In the genomic region with DNA sequence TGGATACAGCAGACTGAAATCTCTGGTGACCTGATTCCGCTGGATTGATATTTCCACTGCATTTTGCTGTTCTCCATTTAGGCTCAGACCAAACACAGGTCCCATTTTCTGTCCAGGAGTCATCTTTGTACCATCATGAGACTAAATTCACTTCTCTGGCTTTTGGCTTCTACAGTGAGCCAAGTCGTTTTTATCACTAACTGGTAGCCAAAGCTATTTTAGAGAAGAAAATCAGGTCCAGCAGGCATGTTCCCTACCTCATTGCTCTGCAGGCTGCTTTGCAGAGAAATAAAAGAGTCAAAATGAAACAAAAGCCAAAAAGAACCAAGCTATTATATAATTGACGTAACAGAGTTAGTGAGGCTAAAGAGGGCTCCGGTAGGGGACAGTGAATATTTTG, we compare ENCODE assay signal across 23 mouse cellular contexts. TPM values are rescaled to one million over a fixed set of nuclear protein-coding genes. Genes with fewer than 3 reads are reported as not detected.
DNase-seq lines count a peak whose midpoint lies in the region; ATAC-seq lines count a peak whose summit lies in the region.
"Had no signal": no experiment of that assay in that cellular context is flagged by ENCODE, and none has a peak within 500 bp of the region (broad histone marks: within the 10 kb centered on the region; RNA-seq: fewer than 3 reads in every experiment).

No protein-coding gene starts in this region.

- ATAC-seq in frontal cortex, adult (ENCODE audit: low TSS enrichment) = peak; percentile 79
- ATAC-seq: forebrain, embryonic 15.5 days; hindbrain, embryonic 16.5 days; intestine, embryonic 15.5 days; Patski had no signal

- peak; percentile 9 for DNase-seq in cerebellum, adult 8-10 months
- no peak for DNase-seq in cerebellum, postnatal 10 days
- DNase-seq in frontal cortex, postnatal 25 days (ENCODE audit: low spot score in 2 of 2) = no peak
- DNase-seq in brain, adult 2 months (ENCODE audit: low read depth, low spot score) = peak; percentile 63
- no peak for DNase-seq in adrenal gland, adult 18-20 months (ENCODE audit: low spot score in 2 of 2)
- DNase-seq: adrenal gland, adult 2 months; adrenal gland, postnatal 14 days; B cell, adult 2 months; embryo, embryonic 11 days; gastrocnemius, adult 2 months; gastrocnemius, postnatal 14 days; heart, adult 18-20 months; heart, postnatal 10 days; heart, postnatal 36 days; kidney, adult 11 months; kidney, adult 8-10 months had no signal

RNA-seq across cellular contexts. Expression of gene Lrrtm1, which starts 56.7 kb away (rescaled TPM):
- total RNA-seq in adrenal gland, adult 18-20 months (2021) = under 1 TPM; 0.29 to 0.53 TPM
- total RNA-seq: CH12.LX; G1E; gastrocnemius, adult 2 months; heart, adult 18-20 months; heart, postnatal 36 days had no signal

Comparison
In these comparisons a context has a peak if more than half of its experiments do, and no peak if none do; other contexts are left out.
1. DNase-seq: peak in cerebellum, adult 8-10 months (single experiment) and brain, adult 2 months (single experiment); none in cerebellum, postnatal 10 days (0 of 2), frontal cortex, postnatal 25 days (0 of 2) and adrenal gland, adult 18-20 months (0 of 2).